Mouse (Mus musculus) gastrocnemius, postnatal 14 days (tissue): ENCODE measurements around the gene Vps29. TPM values are rescaled to one million over a fixed set of nuclear protein-coding genes. Genes with fewer than 3 reads are reported as not detected.
"Not testable (repeated sequence)": the region's sequence is repeated elsewhere in the genome, so short reads cannot be mapped to it uniquely, and the experiment has no call there.

Experiments
- DNase-seq: peaks from one replicate; pipeline ENCODE4 v3.0.0; 2021; ENCODE audit warnings: mixed read lengths
- intact Hi-C: fragments of 180-260 bp; cut with DNase I; formaldehyde crosslinking; loops from one replicate; pipeline ENCODE4 v1.15.1; 2025; ENCODE audit warnings: low total_unique reads
- long read RNA-seq, 2 experiments: library from polyadenylated mRNA; stranded (forward); transcript quantifications; one replicate each; pipeline ENCODE4 v2.0.0; 2021
- total RNA-seq, 2 experiments: library from RNA; stranded (reverse); gene quantifications; 2 replicates each; pipeline ENCODE4 v1.2.3; 2021

The Vps29 gene
- total RNA-seq: 10 to 100 TPM; 48.9 to 50.1 TPM
- long read RNA-seq, experiment 1, transcript Vps29-208 (4 exons, 2,716 nt): major isoform, 32 of 35 reads
- long read RNA-seq, experiment 1, partial matches to known transcripts: 1 of 35 reads
- long read RNA-seq, experiment 1, other reads (novel, unspliced or antisense): 0 of 35 reads
- long read RNA-seq, experiment 2, transcript Vps29-208 (4 exons, 2,716 nt): major isoform, 39 of 40 reads
- long read RNA-seq, experiment 2, partial matches to known transcripts: 1 of 40 reads
- long read RNA-seq, experiment 2, other reads (novel, unspliced or antisense): 0 of 40 reads

DNA sequence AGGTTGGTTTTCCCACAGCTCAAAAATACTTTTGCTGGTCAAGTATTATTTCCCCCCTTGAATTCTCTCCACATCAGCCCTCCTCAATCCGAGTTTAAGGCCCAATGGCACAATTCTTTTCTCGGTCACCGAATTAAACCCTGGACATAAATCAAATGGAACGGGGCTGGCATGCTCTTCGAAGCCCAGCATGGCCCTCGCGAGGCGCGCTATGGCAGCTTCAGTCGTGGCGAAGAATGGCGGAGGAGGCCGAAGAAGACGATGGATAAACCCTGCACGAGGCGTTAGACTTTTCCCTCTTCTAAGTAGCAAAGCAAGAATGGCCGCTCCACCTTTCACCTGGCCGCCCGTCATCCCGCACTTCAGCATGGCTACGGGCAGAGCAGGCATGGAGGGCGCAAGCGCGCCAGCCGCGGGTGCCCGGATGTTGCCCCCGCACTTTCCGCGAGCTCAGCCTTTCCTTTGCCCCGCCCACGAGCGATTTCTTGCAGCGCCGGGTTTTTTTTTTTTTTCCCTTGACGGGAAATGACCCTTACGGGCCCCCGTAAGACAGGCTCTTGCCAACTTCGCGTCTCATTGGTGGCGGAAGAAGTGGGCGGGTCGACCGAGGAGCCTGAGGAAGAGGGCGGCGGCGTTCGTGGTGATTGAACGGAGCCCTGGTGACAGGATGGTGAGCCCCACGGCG lies at the start of gene Vps29, which contains the start of gene Rad9b:
Gene Vps29 (plus strand): TSS at position 563 of the 685 bp plus-strand sequence.
Gene Rad9b (minus strand): TSS at position 427 of the 685 bp plus-strand sequence.
- peak; percentile 99 for DNase-seq
- intact Hi-C loops: no loop called here

GRCm38 (mm10) chr5:122304541-122304940 lies 49.6 kb upstream of the Vps29 start:
- intact Hi-C loops: no loop called here
- DNase-seq: no peak

DNA sequence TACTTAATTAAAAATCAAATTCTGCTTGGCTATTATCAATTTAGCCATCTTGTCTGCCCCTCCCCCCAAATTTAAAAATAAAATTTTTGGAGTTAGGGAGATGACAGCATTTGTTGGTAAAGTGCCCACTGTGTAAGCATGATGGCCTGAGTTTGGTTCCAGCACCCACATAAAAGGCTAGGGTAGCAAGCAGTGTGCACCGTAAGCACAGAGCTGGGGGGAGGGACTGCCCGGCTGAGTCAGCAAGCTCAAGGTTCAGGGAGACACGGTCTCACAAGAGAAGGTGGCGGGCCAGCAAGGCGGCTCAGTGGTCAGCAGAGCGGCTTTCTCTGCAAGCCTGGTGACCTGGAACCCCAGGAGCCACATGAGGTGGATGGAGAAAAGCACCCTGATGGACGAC lies 48.7 kb upstream of the Vps29 start:
- intact Hi-C loops: no loop called here
- DNase-seq: no peak

- DNase-seq: no peak
- intact Hi-C loops: no loop called here
These were observed 47.6 kb upstream of the Vps29 start for GRCm38 (mm10) chr5:122306536-122306935.

DNA sequence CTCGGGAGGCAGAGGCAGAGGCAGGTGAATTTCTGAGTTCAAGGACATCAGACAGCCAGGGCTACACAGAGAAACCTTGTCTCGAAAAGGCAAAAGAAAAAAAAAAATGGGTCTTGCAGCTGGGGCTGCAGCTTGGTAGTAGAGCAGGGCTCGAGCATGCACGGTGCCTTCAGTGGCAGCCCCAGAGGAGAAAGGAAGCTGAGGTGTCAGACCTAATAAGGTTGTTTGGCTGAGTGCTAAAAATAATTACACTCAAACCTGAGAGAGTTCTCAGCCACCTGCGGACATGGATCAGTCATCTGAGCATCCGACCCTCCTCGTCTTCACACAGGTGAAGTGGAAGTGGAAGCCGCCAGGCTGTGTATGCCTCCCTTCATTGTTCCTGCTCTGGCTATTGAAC lies 43.5 kb upstream of the Vps29 start:
- intact Hi-C loops: no loop called here
- no peak for DNase-seq

DNA sequence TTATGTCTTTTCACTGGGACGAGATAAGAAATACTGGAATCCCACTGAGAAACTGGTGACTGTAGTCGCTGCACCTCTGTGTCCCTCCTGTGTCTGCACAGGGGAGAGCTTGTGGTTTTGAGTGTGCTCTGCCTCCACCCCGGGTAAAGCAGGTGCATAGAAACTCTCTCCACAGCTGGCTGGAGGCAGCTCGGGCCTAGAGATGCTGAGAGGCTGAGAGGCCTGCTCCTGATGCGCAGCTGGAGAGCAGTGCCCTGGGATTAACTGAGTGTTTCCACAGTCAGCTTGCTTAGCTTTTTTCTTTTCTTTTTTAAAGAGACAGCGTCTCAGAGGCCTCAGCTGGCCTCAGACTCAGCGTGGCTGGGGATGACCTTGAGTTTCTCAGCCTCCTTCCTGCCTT lies 42.5 kb upstream of the Vps29 start:
- DNase-seq: no peak
- intact Hi-C loops: no loop called here

- DNase-seq: no peak
- intact Hi-C loops: no loop called here
These were observed 41.8 kb upstream of the Vps29 start for GRCm38 (mm10) chr5:122312346-122312745.

- no peak for DNase-seq
- intact Hi-C loops: no loop called here
These were observed 41.1 kb upstream of the Vps29 start for GRCm38 (mm10) chr5:122312942-122313684.

- intact Hi-C loops: no loop called here
These were observed 39.1 kb upstream of the Vps29 start for GRCm38 (mm10) chr5:122314966-122315667.

DNA sequence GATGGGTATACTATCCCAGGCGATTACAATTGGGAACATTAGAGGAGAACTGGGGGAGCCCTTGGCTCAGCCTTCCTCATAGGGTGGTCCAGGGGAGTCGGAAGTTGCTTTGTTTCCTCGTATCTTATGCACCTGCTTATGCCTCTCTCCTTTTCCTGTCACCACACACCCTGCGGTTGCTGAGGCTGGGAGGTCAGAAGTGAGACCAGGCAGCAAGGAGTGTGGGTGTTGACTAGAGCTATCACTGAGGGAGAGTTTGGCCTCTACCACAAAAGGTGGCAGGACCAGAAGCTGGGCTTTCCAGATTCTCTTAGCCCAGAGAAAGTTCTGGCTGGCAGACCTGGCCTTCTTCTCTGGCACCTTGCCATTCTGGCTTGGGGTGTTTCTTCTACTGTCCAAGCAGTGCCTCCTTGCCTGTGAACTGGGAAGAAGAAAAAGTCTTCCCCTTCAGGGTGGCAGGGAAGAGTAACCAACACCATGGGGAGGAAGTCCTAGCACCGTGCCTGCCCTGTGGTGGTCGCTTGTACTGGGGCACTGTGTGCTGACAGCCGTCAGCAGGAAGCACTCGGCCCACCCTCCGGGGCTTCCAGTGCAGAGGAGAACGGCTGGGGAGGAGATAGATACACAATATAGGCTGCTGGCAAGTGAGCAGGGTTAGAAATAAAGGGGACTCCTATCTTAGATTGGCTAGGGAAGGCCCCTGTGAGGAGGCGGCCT lies 36.7 kb upstream of the Vps29 start:
- intact Hi-C loops: no loop called here
- DNase-seq: peak; percentile 52

More at GRCm38 (mm10) chr5:122314966-122315667, 39.1 kb upstream of the Vps29 start:
- peak; percentile 96 for DNase-seq

- intact Hi-C loops: no loop called here
- DNase-seq: no peak
These were observed 36.1 kb upstream of the Vps29 start for GRCm38 (mm10) chr5:122318100-122318499.

- intact Hi-C loops, DNase-seq: not testable (repeated sequence)
These were observed 35.2 kb upstream of the Vps29 start for GRCm38 (mm10) chr5:122318976-122319375.

DNA sequence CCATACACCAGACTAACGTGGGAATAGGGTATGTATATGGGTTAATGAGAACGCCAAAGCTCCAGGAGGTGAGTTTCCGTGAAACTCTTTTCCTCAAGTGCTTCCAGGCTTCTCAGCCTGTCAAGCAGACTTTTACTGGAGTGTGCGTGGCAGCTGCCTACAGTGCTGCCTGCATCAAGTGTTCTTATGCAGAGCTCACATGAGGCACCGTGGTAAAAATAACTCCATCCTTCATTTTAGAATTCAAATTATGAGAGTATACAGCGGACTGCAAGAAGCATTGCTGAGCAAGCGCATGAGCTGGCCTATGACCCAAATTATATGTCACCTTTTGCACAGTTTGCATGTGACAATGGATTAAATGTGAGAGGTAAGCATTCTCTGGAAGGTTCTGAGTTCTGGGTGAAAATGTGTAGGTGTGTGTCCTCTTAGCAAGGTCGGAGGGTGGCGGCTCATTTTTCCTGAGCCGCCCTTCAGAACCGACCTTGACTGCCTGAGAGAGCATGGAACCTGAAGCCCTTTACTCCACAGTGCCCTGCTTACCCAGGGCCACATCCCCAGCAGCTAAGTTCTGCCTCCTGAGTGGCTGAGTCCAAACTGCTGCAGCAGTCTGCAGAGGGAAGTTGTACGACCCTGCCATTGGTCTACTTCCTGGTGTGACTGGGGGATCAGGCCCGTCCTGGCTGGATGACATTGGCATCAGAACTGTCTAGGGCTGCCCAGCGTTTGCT lies 34.5 kb upstream of the Vps29 start:
- intact Hi-C loops: no loop called here
- peak; percentile 55 for DNase-seq

- intact Hi-C loops: no loop called here
- no peak for DNase-seq
These were observed 33.9 kb upstream of the Vps29 start for GRCm38 (mm10) chr5:122320205-122320781.

DNA sequence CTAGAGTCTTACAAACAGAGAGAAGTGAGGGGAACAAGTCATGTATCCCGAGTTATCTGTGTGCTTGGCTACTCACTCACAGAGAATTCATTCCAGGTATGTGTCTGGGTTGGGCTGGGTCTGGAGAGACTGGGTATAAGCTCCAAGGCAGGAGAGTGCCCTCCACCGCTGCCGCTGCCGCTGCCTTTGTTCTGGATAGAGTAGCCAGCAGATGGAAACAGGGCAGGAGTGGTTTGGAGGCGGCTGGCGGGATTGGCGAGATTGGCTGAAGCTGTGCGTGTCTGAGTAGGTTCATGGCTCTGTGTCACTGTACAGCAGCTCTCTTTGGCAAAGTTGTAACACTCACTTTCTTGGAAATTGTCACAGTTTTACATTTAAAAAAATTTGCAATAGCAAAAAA lies 30.6 kb upstream of the Vps29 start:
- no peak for DNase-seq
- intact Hi-C loops: no loop called here

- no peak for DNase-seq
- intact Hi-C loops: no loop called here
These were observed 29.3 kb upstream of the Vps29 start for GRCm38 (mm10) chr5:122324608-122325431.

GRCm38 (mm10) chr5:122325477-122325876 lies 28.7 kb upstream of the Vps29 start:
- intact Hi-C loops: no loop called here

More at GRCm38 (mm10) chr5:122325477-122325876, 28.7 kb upstream of the Vps29 start:
- no peak for DNase-seq
